Mouse (Mus musculus) mesoderm, embryonic 11.5 days (tissue): Measurements from ENCODE around the gene Mfn2.

ENCODE experiments used
- DNase-seq: peaks from one replicate; pipeline ENCODE4 v3.0.0-alpha.2; 2012; ENCODE audit warnings: low read depth, low spot score

Mfn2 gene

DNA sequence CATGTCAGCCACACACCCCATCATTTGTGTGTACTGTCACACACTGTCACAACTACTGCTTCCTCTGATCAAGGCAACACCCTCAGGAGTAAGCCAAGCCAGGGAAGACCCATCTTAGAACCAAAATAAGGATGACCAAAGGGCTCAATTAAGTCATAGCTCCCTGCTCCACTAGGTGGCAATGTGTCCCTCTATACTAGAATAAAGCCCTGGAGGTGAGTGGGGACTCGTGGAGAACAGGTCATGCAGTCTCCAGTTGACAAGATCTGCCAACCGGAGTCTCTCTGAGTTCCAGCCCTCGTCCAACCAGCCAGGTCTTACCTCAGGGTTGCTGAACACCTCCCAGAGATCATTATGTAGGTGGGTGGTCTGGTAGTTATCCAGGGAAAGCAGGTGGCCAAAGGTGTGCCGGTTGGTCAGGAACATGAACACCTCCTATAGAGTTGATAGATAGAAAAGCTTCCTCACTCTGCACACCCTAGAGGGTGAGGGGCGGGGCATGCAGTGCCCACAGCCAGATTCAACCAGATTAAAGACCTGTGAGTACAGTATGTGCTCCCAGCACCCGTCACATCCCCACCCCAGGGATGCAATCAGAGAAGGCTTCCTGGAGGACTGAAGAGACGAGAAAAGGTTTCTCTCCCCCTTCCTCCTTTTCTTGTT lies 14.1 kb upstream of the Mfn2 start:
- peak; percentile 66 for DNase-seq

DNA sequence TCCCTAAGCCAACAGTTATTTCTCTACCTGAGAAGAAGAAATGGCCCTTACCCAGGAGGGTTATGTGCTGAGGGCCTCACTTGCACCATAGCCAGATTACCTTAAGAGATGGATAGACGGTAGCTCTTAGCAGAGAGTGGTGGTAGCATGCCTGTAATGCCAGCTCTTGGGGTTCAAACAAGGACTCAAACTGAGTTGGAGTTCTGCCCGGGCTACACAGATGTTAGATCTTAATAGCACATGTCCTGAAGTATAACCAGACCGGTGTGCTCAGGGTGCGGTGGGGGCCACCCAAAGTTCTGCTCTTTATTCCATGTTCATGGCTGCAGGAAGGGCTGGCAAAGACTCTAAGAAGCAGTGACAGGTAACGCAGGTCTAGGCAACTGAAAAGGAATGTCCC lies 5.0 kb upstream of the Mfn2 start:
- no peak for DNase-seq

DNA sequence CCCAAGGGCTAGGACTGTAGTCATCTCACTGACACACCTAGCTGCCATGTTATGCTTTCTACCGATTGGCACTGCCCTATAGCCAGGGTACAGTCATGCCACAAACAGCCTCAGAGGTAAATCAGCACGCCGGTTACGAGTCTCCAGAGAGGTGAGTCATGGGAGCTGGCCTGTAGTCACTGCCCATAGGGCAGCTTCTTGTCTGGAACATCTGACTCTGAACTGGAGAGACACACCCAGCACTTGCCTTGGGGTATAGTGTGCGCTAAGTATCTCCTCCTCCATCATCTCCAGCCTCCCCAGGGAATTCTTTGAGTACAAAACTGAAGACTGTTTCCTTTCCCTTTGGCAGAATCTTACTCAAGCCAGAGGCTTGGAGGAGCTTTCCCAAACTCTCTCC lies 1.7 kb upstream of the Mfn2 start:
- DNase-seq = no peak

DNA sequence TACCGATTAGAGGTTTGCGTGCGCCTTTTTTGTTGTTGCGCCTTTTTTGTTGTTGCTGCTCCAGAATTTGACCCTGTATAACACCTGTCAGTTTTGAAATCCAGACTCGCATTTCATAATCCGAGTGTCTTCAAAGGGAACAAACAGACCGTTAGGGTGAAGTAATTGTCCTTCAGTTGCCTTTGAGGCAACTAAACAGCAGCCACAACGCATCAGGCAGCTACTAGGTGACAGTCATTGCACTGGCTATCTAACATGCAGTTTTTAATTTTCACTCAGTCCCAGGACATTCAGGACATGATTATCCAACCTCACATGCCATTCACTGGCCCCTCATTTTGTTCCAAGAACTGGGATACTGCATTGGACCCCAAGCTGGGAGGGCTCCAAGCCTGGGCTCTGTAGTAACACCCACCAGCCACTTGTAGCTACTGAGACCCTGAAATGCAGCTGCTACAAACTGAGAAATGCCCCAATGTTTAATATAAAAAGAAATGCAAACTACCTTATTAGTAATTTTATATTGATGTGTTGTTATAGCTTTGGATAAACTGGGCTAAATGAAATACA lies 671 bp upstream of the Mfn2 start:
- DNase-seq = no peak

DNA sequence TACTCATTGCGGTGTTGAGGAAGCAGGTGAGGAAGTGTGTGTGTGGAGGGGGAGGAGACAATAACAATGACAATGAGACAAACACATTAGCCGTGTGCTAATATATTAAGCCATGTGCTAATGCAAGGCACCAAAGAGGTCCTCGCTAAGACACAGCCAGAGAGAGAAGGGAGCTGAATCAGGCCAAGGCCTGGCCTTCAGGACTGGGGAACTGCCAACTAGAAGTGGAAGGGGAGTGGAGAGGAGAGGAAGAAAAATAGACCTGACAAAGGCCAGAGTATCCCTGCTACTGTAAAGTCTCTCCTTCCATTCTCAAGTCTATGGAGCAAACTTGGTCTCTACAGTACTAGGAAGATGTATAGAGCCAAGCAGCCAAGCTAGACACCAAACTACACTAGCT lies 903 bp downstream of the Mfn2 start:
- DNase-seq = no peak

DNA sequence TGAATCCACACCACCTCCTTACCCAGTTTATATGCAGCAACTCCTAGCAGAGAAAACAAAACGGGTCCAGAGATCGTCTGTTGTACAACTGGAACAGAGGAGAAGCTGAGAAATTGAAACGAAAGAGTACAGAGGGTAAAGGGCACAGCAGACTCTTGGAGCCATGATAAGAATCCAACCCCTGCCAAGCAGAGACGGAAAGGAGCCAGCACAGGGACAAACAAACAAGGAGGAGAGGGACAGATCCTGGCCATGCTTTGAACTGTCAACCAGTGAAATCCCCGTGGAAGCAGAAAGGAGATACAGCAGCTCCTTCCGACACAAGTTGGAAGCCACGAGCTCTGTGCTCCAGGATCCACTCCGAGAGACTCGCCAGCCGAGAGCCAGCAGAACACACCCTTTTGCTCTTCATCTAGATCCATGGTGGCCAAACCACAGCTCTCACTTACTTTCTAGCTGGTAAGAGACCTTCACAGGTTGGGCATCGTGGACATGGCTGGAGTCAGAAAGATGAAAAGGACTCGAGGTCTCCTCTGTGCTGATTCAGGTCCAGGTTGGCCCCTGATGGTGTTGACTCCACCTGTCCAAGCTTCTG lies 1.5 kb downstream of the Mfn2 start:
- no peak for DNase-seq

DNA sequence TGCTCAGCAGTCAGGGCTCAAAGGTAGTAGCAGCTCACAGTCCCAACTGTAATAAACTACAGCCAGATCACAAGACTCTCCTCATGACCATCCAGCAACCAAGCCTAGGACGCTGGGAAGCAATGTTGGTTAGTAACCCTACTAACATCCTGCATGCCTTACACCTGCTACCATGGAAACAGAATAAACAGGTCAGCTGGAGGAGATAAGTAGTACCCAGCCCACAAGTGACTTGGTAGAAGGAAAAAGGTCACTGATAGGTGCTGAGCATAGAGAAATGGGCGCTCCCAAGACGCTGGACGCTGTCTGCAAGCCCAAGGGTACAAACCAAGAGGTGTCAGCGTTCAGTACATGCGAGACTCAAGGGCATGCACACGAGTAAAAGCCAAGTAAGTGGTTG lies 4.1 kb downstream of the Mfn2 start:
- no peak for DNase-seq

DNA sequence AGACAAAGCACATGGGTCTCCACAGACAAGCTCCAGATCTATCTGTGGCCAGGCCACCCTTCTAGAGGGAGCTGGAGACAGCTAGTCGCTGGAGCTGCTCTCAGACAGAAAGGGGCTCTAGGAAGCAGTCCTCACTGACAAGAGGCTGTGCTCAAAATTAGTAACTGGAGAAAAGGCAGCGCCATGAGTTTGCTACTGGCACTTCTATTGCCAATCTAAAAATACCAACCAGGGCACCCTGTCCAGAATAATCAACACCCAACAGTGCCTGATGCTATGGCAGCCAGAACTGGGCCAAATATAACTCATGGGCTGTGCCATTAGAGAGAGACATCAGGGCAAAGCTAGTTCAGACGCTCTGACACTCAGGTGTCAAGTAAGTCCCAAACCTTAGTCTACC lies 7.2 kb downstream of the Mfn2 start:
- DNase-seq = no peak

DNA sequence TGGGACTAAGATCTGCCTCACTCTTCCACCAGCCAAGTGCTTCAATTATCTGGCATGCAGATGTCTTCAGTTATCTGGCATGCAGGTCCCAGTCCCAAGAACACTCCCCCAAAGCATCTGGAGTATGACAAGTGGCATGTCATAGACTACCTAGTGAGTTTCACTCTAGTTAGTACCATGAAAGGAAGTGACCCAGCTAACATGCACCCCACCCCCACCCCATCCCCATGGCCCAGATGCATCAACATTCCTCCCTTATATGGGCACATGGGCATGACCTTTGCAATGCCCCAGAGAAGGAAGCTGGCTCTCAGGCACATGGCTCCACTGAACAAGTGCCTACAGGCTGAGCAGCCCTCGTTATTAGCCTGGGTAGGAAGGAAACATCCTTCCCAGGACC lies 8.1 kb downstream of the Mfn2 start:
- no peak for DNase-seq

DNA sequence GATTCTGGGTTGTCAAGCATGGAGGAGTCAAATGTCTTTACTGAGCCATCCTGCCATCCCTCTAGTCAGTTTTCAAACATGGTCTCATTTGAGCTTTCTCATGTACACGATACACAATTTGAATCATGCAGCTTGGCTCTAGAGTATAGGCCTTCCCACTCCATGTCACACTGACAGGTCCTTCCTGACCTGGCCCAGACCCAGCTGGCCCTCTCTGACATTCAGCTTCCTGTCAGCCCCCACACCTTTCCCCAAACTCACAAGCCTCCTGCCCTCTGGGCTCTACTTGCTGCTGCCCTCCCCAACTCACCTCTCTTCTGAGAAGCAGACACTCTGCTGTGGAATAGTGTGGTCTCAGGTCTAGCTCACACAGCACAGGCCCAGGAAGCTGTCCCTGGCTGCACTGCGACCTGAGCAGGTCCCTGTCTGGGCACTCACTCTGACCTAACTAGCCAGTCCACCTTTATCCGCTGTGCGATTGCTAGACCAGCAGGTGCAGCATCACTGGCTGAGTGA lies 8.6 kb downstream of the Mfn2 start:
- DNase-seq = no peak

DNA sequence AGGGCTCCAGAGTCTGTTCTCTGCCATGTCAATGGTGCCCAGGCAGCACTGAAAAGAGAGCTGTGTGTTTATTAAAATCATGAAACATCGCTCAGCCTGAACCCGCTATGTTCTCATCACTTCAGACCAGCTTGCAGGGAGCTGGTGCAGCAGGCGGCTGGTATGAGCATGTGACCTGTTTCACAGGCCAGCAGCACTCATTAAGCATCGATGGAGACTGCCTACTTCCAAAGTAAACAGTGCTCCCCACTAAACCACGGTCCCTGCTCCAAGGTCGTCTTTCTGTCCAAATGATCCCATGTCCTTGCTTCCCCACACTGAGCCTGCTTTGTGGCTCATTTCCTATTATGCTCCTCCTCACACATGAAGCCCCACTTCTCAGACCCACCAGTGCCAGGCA lies 14.2 kb downstream of the Mfn2 start:
- no peak for DNase-seq

DNA sequence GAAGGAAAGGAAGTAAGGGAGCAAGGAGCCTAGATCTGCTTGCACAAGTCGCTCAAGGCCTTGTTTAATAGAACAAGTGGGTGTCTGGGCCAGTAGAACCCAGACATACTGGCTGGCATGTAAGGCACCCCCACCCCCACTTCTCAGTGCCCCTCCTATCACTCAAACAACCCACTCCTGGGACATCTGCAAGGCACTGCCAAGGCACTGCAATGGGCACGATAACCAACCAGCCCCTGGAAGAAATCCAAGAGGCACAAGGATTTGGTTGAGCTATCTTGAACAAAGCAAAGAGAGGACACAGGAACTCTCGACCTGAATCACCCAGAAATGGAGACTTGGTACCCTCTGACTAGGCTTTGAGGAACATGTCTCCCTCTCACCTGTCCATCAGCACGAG lies 16.3 kb downstream of the Mfn2 start:
- DNase-seq = no peak

DNA sequence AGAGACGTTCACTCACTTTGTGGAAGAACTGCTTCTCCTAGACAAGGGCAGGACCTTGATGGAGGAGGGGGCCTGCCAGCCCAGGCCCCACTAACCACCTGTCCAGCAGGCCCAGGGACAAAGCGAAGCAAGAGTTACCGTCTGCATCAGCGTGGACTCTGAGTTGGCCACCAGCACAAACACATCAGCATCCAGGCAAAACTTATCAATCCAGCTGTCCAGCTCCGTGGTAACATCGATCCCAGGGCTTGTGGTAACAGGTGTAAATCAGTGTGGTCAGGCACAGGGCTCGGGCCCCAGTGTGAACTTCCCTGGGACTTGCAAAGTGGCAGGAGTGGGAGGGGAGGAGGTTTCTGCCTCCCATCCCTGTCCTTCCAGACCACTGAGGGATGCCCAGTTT lies 17.2 kb downstream of the Mfn2 start:
- no peak for DNase-seq

DNA sequence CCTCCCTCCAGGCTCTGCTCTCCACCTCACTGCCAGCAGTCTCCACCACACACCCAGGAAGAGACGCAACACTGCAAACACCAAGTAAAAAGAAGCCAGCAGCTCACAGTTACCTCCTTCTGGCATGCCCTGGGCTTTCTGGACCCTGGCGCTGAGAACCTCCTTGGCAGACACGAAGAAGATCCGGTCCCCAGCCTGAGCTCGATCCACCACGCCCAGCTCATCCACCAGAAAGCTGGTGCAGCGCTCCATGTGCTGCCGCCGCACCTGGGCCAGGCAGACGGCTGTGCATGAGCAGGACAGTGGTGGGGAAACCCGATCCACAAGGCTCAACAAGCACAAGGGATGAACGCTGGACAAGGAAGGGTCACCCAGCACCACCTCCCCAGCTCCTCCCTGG lies 18.3 kb downstream of the Mfn2 start:
- DNase-seq = no peak

DNA sequence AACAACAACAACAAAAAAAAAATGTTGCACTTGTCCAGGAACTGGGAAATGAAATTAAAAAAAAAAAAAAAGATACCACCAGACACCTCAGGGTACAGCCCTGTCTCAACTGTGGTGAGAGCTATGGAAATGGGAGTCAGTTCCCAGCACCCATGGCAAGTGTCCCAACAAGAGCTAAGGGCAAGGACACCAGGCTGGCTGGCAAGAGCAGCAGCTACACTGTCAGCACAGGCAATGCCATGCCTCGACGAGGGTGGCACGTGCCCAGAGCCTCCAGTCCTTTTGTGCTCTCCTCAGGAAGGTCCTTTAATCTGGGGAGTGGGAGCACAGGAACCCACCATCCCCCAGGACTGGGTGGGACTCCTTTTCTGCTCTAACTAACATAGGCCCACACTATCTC lies 20.4 kb downstream of the Mfn2 start:
- DNase-seq = no peak

DNA sequence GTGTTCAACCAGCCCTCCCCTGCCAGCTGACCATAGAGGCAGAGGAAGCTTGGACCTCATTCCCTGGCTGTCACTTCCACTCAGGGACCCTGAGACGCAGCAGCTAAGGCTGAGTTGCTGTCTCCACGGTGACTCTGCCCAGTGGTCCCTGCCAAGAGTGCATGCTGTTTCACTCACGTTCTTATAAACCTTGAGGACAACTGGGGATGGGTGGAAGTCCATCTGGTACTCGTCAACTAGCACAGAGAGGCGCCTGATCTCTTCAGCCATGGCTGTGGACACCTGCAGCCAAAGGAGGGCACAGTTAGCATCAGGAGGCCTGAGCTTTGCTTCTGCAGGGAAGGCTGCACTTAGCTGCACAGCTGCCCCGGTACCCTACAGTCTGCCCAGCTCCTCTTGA lies 21.5 kb downstream of the Mfn2 start:
- no peak for DNase-seq

DNA sequence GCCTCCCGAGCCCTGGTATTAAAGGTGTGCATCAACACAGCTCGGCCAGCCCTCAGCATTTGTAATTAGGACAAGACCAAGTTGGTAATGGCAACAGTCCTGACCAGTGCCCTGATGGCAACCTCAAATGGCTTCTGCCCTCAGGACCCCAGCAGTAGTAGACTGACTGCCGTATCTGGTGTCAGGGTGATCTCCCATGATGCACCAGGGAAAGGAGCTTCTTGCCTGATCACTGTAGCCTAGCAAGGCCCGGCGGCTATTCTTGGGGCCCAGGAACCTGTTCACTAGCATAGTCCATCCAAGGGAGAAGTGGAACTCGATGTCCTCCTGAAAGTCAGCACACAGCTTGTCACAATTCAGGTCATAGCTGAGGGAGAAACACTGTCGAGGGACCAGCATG lies 22.7 kb downstream of the Mfn2 start:
- DNase-seq = no peak

DNA sequence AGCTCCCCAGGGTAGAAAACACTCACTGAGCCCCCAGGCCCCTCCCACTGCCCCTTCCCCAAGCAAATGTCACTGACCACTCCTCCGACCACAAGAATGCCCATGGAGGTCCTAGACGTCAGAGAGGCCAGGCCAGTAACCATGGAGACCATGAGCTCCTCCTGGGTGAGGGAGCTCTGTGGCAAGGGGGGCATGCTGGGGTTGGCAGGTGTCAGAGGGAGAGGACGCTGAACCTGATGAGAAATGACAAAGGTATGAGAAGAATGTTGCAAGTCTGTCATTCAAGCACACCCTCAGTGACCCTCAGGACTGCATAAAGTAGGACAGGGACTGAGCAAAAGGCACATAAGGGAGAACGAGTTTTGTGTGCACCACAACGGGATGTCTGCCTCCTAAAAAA lies 24.6 kb downstream of the Mfn2 start:
- DNase-seq = no peak

DNA sequence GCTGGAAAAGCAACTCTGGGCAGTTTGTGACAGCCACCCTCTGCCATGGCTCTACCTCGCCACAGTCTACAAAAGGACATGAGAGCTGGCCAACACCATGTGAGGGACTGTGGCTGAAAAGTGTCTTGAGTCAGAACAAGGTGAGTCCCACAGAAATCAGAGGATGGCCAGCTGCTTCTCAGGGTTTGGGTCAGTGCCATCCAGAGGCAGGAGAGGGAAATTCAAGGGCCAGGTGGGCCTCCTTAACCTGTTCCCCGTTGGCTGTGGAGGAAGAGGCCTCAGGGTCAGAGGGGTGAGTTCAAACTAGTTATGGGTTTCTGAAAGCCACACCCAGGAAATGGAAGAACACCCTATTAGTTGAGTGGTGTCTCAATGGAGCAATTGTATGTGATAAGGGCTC lies 25.0 kb downstream of the Mfn2 start:
- DNase-seq = no peak

DNA sequence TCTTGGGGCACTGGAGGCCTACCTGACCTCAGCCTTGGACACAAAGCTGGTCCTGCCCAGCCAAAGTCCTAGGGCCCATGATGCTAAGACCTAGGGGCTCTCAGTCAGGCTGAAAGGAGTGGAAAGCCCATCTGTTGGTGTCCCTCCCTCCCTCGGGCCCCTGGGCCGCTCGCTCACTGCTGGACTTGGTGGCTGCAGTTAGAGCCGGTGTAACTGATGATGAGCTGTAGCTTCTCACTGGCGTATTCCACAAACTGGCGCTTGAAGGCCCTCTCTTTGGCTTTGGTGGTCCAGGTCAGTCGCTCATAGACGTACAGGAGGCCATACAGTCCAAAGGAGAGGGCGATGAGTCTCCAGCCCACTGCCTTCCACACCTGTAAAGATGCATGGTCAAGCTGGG lies 26.0 kb downstream of the Mfn2 start:
- no peak for DNase-seq

DNA sequence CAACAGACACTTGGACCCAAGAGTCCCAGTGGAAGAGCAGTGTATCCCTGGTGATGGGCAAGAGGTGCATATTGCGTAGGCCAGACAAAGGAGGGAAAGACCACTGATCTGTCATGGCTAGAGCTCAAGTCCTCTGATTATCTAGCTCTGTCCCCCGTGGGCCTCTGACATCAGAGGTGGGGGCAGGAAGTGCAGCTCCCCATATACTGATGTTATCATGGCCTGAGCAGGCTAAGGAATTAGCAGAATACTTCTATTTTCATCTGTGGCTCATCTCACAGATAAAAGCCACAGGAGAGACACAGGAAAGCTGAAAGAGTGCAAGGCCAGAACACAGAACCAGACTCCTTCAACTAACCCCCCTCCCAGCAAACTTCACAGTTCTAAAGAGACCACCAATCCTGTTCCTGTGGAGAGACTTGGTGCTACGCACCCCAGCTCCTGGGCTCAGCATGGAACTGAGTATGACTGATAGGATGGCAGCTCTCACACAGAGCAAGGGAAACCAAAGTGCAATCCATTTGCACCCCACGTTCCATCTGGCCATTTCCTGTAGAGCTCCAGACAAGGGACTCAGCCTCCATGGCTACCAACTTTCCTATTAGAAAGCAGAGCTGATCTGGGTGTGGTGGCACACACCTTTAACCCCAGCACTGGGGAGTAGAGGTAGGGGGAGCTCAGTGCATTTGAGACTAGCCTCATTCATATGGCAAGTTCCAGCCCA lies 28.5 kb downstream of the Mfn2 start:
- no peak for DNase-seq

DNA sequence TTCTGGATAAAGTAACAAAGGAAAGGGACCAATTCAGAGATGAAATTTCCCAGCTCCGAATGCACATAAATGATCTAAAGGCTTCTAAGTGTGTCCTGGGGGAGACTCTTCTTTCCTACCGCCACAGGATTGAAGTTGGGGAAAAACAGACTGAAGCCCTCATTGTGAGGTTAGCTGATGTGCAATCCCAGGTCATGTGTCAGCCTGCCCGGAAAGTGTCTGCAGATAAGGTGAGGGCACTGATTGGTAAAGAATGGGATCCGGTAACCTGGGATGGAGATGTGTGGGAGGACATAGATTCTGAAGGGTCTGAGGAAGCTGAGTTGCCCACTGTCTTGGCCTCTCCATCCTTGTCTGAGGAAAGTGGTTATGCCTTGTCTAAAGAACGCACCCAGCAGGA lies 35.3 kb downstream of the Mfn2 start:
- DNase-seq = no peak
